Mouse (Mus musculus): ENCODE results near the gene Ccdc34. TPM values are rescaled to one million over a fixed set of nuclear protein-coding genes. Genes with fewer than 3 reads are reported as not detected.

Gene Ccdc34
- polyA plus RNA-seq, 2 experiments, result 36.1 to 37.3 TPM

GRCm38 (mm10) chr2:109972922-109973321, 44.7 kb upstream of the Ccdc34 start:
- peak; percentile 66 for DNase-seq (ENCODE audit: low spot score)
- no peak overlapping the region for H3K4me3 ChIP-seq (replicated peaks; ENCODE audit: low read length)
- H3K27me3 ChIP-seq (ENCODE audit: control insufficient read depth, insufficient read depth, low read length), result no peaks in the 10 kb centered on the region
- no peak overlapping the region for H3K9ac ChIP-seq (ENCODE audit: low read depth, low read length, severe bottlenecking)
- no peak overlapping the region for H3K4me2 ChIP-seq (replicated peaks; ENCODE audit: low read depth, low read length, severe bottlenecking)
- H3K9me3 ChIP-seq (ENCODE audit: control insufficient read depth, low read length), result no peaks in the 10 kb centered on the region
- no peaks in the 10 kb centered on the region for H3K36me3 ChIP-seq (ENCODE audit: control insufficient read depth, insufficient read depth, low read length)
- H3K4me1 ChIP-seq (ENCODE audit: control insufficient read depth, insufficient read depth, low read length), result peaks cover 23% of the 10 kb centered on the region
- ATAC-seq (ENCODE audit: low FRiP score, low read depth), result peak; percentile 78
- peak overlapping the region; percentile 48; the same call in 1 of the 2 replicates for H3K27ac ChIP-seq (replicated peaks; ENCODE audit: low read depth, low read length)
- WGBS, result 31% methylated on average over 7 of the region's 7 CpGs
- no peak for TF ChIP-seq POLR2A (IDR thresholded peaks at IDR 0.05; ENCODE audit: borderline replicate concordance, extremely low read depth, insufficient read depth, insufficient read length)

GRCm38 (mm10) chr2:109974807-109975206, 42.8 kb upstream of the Ccdc34 start:
- H3K4me1 ChIP-seq (ENCODE audit: control insufficient read depth, insufficient read depth, low read length), result peaks cover 21% of the 10 kb centered on the region
- H3K9ac ChIP-seq (ENCODE audit: low read depth, low read length, severe bottlenecking), result no peak overlapping the region
- no peaks in the 10 kb centered on the region for H3K9me3 ChIP-seq (ENCODE audit: control insufficient read depth, low read length)
- no peaks in the 10 kb centered on the region for H3K27me3 ChIP-seq (ENCODE audit: control insufficient read depth, insufficient read depth, low read length)
- no peak overlapping the region for H3K4me2 ChIP-seq (replicated peaks; ENCODE audit: low read depth, low read length, severe bottlenecking)
- no peaks in the 10 kb centered on the region for H3K36me3 ChIP-seq (ENCODE audit: control insufficient read depth, insufficient read depth, low read length)
- WGBS, result 96% methylated on average over 7 of the region's 7 CpGs
- DNase-seq (ENCODE audit: low spot score), result no peak
- no peak for TF ChIP-seq POLR2A (IDR thresholded peaks at IDR 0.05; ENCODE audit: borderline replicate concordance, extremely low read depth, insufficient read depth, insufficient read length)
- no peak for ATAC-seq (ENCODE audit: low FRiP score, low read depth)
- H3K27ac ChIP-seq (replicated peaks; ENCODE audit: low read depth, low read length), result no peak overlapping the region
- H3K4me3 ChIP-seq (replicated peaks; ENCODE audit: low read length), result no peak overlapping the region

GRCm38 (mm10) chr2:109976181-109976580, 41.4 kb upstream of the Ccdc34 start:
- no peaks in the 10 kb centered on the region for H3K36me3 ChIP-seq (ENCODE audit: control insufficient read depth, insufficient read depth, low read length)
- H3K27ac ChIP-seq (replicated peaks; ENCODE audit: low read depth, low read length), result no peak overlapping the region
- no peak overlapping the region for H3K4me2 ChIP-seq (replicated peaks; ENCODE audit: low read depth, low read length, severe bottlenecking)
- peaks cover 21% of the 10 kb centered on the region for H3K4me1 ChIP-seq (ENCODE audit: control insufficient read depth, insufficient read depth, low read length)
- TF ChIP-seq POLR2A (IDR thresholded peaks at IDR 0.05; ENCODE audit: borderline replicate concordance, extremely low read depth, insufficient read depth, insufficient read length), result no peak
- H3K4me3 ChIP-seq (replicated peaks; ENCODE audit: low read length), result no peak overlapping the region
- DNase-seq (ENCODE audit: low spot score), result no peak
- 78% methylated on average over 2 of the region's 2 CpGs for WGBS
- H3K9me3 ChIP-seq (ENCODE audit: control insufficient read depth, low read length), result no peaks in the 10 kb centered on the region
- H3K9ac ChIP-seq (ENCODE audit: low read depth, low read length, severe bottlenecking), result no peak overlapping the region
- ATAC-seq (ENCODE audit: low FRiP score, low read depth), result no peak
- no peaks in the 10 kb centered on the region for H3K27me3 ChIP-seq (ENCODE audit: control insufficient read depth, insufficient read depth, low read length)

- H3K27me3 ChIP-seq (ENCODE audit: control insufficient read depth, insufficient read depth, low read length), result no peaks in the 10 kb centered on the region
- 79% methylated on average over 6 of the region's 6 CpGs for WGBS
These were observed 40.3 kb upstream of the Ccdc34 start for GRCm38 (mm10) chr2:109977322-109977721.

GRCm38 (mm10) chr2:109979209-109979608, 38.4 kb upstream of the Ccdc34 start:
- Histone ChIP-seq H3K27ac (replicated peaks; ENCODE audit: low read depth, low read length) (no peak overlapping the region), H3K36me3 (ENCODE audit: control insufficient read depth, insufficient read depth, low read length) (no peaks in the 10 kb centered on the region; the same call in 1 of the 2 replicates), H3K27me3 (ENCODE audit: control insufficient read depth, insufficient read depth, low read length) (no peaks in the 10 kb centered on the region), H3K9ac (ENCODE audit: low read depth, low read length, severe bottlenecking) (no peak overlapping the region), H3K4me2 (replicated peaks; ENCODE audit: low read depth, low read length, severe bottlenecking) (no peak overlapping the region), H3K4me3 (replicated peaks; ENCODE audit: low read length) (no peak overlapping the region), H3K4me1 (ENCODE audit: control insufficient read depth, insufficient read depth, low read length) (peaks cover 3% of the 10 kb centered on the region), H3K9me3 (ENCODE audit: control insufficient read depth, low read length) (no peaks in the 10 kb centered on the region)
- DNase-seq (ENCODE audit: low spot score), result no peak
- TF ChIP-seq POLR2A (IDR thresholded peaks at IDR 0.05; ENCODE audit: borderline replicate concordance, extremely low read depth, insufficient read depth, insufficient read length), result no peak
- ATAC-seq (ENCODE audit: low FRiP score, low read depth), result no peak

More at GRCm38 (mm10) chr2:109977322-109977721, 40.3 kb upstream of the Ccdc34 start:
- no peak overlapping the region for H3K27ac ChIP-seq (replicated peaks; ENCODE audit: low read depth, low read length)
- no peaks in the 10 kb centered on the region for H3K9me3 ChIP-seq (ENCODE audit: control insufficient read depth, low read length)
- no peak overlapping the region for H3K4me3 ChIP-seq (replicated peaks; ENCODE audit: low read length)
- DNase-seq (ENCODE audit: low spot score) (no peak), ATAC-seq (ENCODE audit: low FRiP score, low read depth) (no peak)
- H3K4me1 ChIP-seq (ENCODE audit: control insufficient read depth, insufficient read depth, low read length), result peaks cover 16% of the 10 kb centered on the region
- no peak for TF ChIP-seq POLR2A (IDR thresholded peaks at IDR 0.05; ENCODE audit: borderline replicate concordance, extremely low read depth, insufficient read depth, insufficient read length)
- H3K36me3 ChIP-seq (ENCODE audit: control insufficient read depth, insufficient read depth, low read length), result no peaks in the 10 kb centered on the region
- no peak overlapping the region for H3K4me2 ChIP-seq (replicated peaks; ENCODE audit: low read depth, low read length, severe bottlenecking)
- H3K9ac ChIP-seq (ENCODE audit: low read depth, low read length, severe bottlenecking), result no peak overlapping the region

- no peak for TF ChIP-seq POLR2A (IDR thresholded peaks at IDR 0.05; ENCODE audit: borderline replicate concordance, extremely low read depth, insufficient read depth, insufficient read length)
- no peaks in the 10 kb centered on the region for H3K27me3 ChIP-seq (ENCODE audit: control insufficient read depth, insufficient read depth, low read length)
- peaks cover 36% of the 10 kb centered on the region for H3K4me1 ChIP-seq (ENCODE audit: control insufficient read depth, insufficient read depth, low read length)
- DNase-seq (ENCODE audit: low spot score) (no peak), ATAC-seq (ENCODE audit: low FRiP score, low read depth) (no peak)
- H3K36me3 ChIP-seq (ENCODE audit: control insufficient read depth, insufficient read depth, low read length), result peaks cover 2% of the 10 kb centered on the region; the same call in 1 of the 2 replicates
- H3K4me3 ChIP-seq (replicated peaks; ENCODE audit: low read length), result no peak overlapping the region
- no peak overlapping the region for H3K4me2 ChIP-seq (replicated peaks; ENCODE audit: low read depth, low read length, severe bottlenecking)
- 88% methylated on average over 6 of the region's 6 CpGs for WGBS
- H3K9me3 ChIP-seq (ENCODE audit: control insufficient read depth, low read length), result no peaks in the 10 kb centered on the region
- H3K9ac ChIP-seq (ENCODE audit: low read depth, low read length, severe bottlenecking), result no peak overlapping the region
- no peak overlapping the region for H3K27ac ChIP-seq (replicated peaks; ENCODE audit: low read depth, low read length)
These were observed 34.2 kb upstream of the Ccdc34 start for GRCm38 (mm10) chr2:109983435-109983834.
